In genomic region chr2:165874461-165875339, GRCm38 (mm10) we compare ENCODE assay signal across 7 mouse cellular contexts. TPM values are rescaled to one million over a fixed set of nuclear protein-coding genes. Genes with fewer than 3 reads are reported as not detected.
DNase-seq lines count a peak whose midpoint lies in the region; ATAC-seq and TF ChIP-seq lines count a peak whose summit lies in the region.

No protein-coding gene starts in this region.

- DNase-seq in adrenal gland, postnatal 10 days, result peak; percentile 80
- DNase-seq in embryo, embryonic 10 days (ENCODE audit: low spot score), result peak; percentile 81
- DNase-seq in gastrocnemius, postnatal 4 days (ENCODE audit: low spot score in 2 of 2), result peak; percentile 64 to 86

- H3K36me3 ChIP-seq in intestine, postnatal 0 days (ENCODE audit: control insufficient read depth, insufficient read depth), result peaks cover 25% of the 10 kb centered on the region
- peaks cover 48% of the 10 kb centered on the region for H3K36me3 ChIP-seq in limb, embryonic 12.5 days
- H3K36me3 ChIP-seq in midbrain, embryonic 12.5 days, result peaks cover 28% of the 10 kb centered on the region
- no peaks in the 10 kb centered on the region for H3K36me3 ChIP-seq in testis, adult 2 months (ENCODE audit: control insufficient read depth, insufficient read depth, low read length)

- no peaks in the 10 kb centered on the region for H3K9me3 ChIP-seq in intestine, postnatal 0 days (ENCODE audit: control insufficient read depth)
- H3K9me3 ChIP-seq in limb, embryonic 12.5 days, result no peaks in the 10 kb centered on the region
- no peaks in the 10 kb centered on the region for H3K9me3 ChIP-seq in midbrain, embryonic 12.5 days

- WGBS in intestine, postnatal 0 days, result 22% methylated on average over 13 of the region's 13 CpGs
- WGBS in limb, embryonic 12.5 days, result 17% methylated on average over 13 of the region's 13 CpGs
- WGBS in midbrain, embryonic 12.5 days, result 30% methylated on average over 13 of the region's 13 CpGs

- ATAC-seq in intestine, postnatal 0 days, result peak; percentile 85
- peak; percentile 60; the same call in 1 of the 2 replicates for ATAC-seq in limb, embryonic 12.5 days (ENCODE audit: insufficient number of reproducible peaks, insufficient read depth, low FRiP score, low TSS enrichment, low read depth)
- peak; percentile 81 for ATAC-seq in midbrain, embryonic 12.5 days (ENCODE audit: low FRiP score, low read depth)

- H3K27me3 ChIP-seq in intestine, postnatal 0 days (replicated peaks; ENCODE audit: control insufficient read depth, insufficient read depth, low read length), result no peaks in the 10 kb centered on the region
- no peaks in the 10 kb centered on the region for H3K27me3 ChIP-seq in limb, embryonic 12.5 days
- H3K27me3 ChIP-seq in midbrain, embryonic 12.5 days, result no peaks in the 10 kb centered on the region
- no peaks in the 10 kb centered on the region for H3K27me3 ChIP-seq in testis, adult 2 months (ENCODE audit: control insufficient read depth, insufficient read depth, low read length)

- peak overlapping the region; percentile 85 for H3K27ac ChIP-seq in intestine, postnatal 0 days (ENCODE audit: low read depth, low read length)
- H3K27ac ChIP-seq in limb, embryonic 12.5 days, result peak overlapping the region; percentile 94
- peak overlapping the region; percentile 94 for H3K27ac ChIP-seq in midbrain, embryonic 12.5 days (replicated peaks)
- H3K27ac ChIP-seq in testis, adult 2 months (ENCODE audit: control insufficient read depth, insufficient read depth, low read depth, low read length), result peak overlapping the region; percentile 88

- H3K4me3 ChIP-seq in intestine, postnatal 0 days (ENCODE audit: low read depth, low read length), result no peak overlapping the region
- H3K4me3 ChIP-seq in limb, embryonic 12.5 days (replicated peaks), result no peak overlapping the region
- H3K4me3 ChIP-seq in midbrain, embryonic 12.5 days, result peak overlapping the region; percentile 7
- H3K4me3 ChIP-seq in testis, adult 2 months (ENCODE audit: control insufficient read depth, low read depth, low read length), result no peak overlapping the region

- peak overlapping the region; percentile 32 for H3K4me2 ChIP-seq in intestine, postnatal 0 days (replicated peaks; ENCODE audit: low read depth)
- H3K4me2 ChIP-seq in limb, embryonic 12.5 days, result peak overlapping the region; percentile 43
- H3K4me2 ChIP-seq in midbrain, embryonic 12.5 days (replicated peaks), result peak overlapping the region; percentile 61

- TF ChIP-seq POLR2A in testis, adult 2 months (IDR thresholded peaks at IDR 0.05; ENCODE audit: control insufficient read depth, low read depth, low read length), result 0 out of 2 replicates have a peak, but pooled peaks have one; percentile 14

- H3K9ac ChIP-seq in intestine, postnatal 0 days (ENCODE audit: low read depth, low read length), result no peak overlapping the region
- peak overlapping the region; percentile 51 for H3K9ac ChIP-seq in limb, embryonic 12.5 days (replicated peaks)
- peak overlapping the region; percentile 53 for H3K9ac ChIP-seq in midbrain, embryonic 12.5 days (replicated peaks)

- H3K4me1 ChIP-seq in intestine, postnatal 0 days (replicated peaks; ENCODE audit: control insufficient read depth, insufficient read depth, low read length), result peaks cover 40% of the 10 kb centered on the region
- peaks cover 74% of the 10 kb centered on the region for H3K4me1 ChIP-seq in limb, embryonic 12.5 days (replicated peaks)
- H3K4me1 ChIP-seq in midbrain, embryonic 12.5 days, result peaks cover 74% of the 10 kb centered on the region
- peaks cover 8% of the 10 kb centered on the region for H3K4me1 ChIP-seq in testis, adult 2 months (ENCODE audit: control insufficient read depth, insufficient read depth, low read length)

- TF ChIP-seq CTCF in intestine, postnatal 0 days (IDR thresholded peaks at IDR 0.05; ENCODE audit: low read depth), result peak; percentile 63
- TF ChIP-seq CTCF in testis, adult 2 months (IDR thresholded peaks at IDR 0.05; ENCODE audit: control insufficient read depth, insufficient read depth, insufficient replicate concordance, low read depth, low read length), result no peak

RNA-seq across cellular contexts. Expression of gene Zmynd8, which starts 24.1 kb away (rescaled TPM):
- 10 to 100 TPM; 39.8 to 57.2 TPM for total RNA-seq in adrenal gland, postnatal 10 days (2021)
- total RNA-seq in gastrocnemius, postnatal 4 days (2021), result 10 to 100 TPM; 39.0 to 39.6 TPM
- polyA plus RNA-seq in intestine, postnatal 0 days (2015; fragmentation: Nextera tagmentation; extraction: Ambion mirVana), result 43.5 and 57.7 TPM in 2 replicates
- 55.3 and 57.0 TPM in 2 replicates for polyA plus RNA-seq in limb, embryonic 12.5 days (2016; fragmentation: Nextera tagmentation; extraction: Ambion mirVana)
- 70.6 and 71.2 TPM in 2 replicates for polyA plus RNA-seq in midbrain, embryonic 12.5 days (2016; fragmentation: Nextera tagmentation; extraction: Ambion mirVana)
- polyA plus RNA-seq in testis, adult 2 months (2012; rRNA removed), result 3.0 and 4.2 TPM in 2 replicates
